7 mouse cellular contexts compared by ENCODE assay signal in the genomic region with DNA sequence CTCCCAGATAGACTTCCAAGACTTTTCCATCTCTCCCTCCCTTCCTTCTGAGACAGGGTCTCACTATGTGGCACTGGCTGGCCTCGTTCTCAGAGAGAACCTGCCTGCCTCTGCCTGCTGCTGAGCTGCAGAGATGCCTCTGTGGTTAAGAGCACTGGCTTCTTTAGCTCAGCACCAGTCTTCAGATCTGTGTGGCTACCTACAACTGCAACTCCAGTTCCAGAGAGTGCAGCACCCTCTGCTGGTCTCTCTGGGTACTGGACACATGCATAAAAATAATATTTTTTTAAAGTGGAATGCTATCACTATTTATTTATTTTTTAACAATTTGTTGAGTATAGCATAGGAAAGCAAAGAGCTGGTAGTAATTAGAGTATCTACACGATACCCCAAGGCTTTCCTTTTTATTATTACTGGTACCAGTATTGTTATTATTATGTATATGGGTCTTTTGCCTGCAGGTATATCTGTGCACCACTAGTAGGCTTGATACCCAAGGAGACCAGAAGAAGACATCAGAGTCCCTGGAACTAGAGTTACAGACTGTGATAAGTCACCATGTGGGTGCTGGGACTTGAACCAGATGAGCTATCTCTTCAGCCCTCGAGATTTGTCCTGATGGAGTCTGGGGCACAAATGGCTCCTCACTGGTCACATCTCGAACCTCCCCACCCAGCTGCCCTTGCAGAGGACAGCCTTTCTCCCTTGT. TPM values are rescaled to one million over a fixed set of nuclear protein-coding genes. Genes with fewer than 3 reads are reported as not detected.
DNase-seq lines count a peak whose midpoint lies in the region; ATAC-seq and TF ChIP-seq lines count a peak whose summit lies in the region.

No protein-coding gene starts in this region.

- peaks cover 10% of the 10 kb centered on the region; the same call in 1 of the 2 replicates for H3K27me3 ChIP-seq in hindbrain, embryonic 14.5 days (ENCODE audit: control insufficient read depth, insufficient read depth, low read length)
- peaks cover 16% of the 10 kb centered on the region for H3K27me3 ChIP-seq in hindbrain, embryonic 13.5 days
- H3K27me3 ChIP-seq in liver, adult 2 months (ENCODE audit: control insufficient read depth, insufficient read depth, low read length) = no peaks in the 10 kb centered on the region

- H3K4me3 ChIP-seq in hindbrain, embryonic 14.5 days (replicated peaks; ENCODE audit: low read length) = no peak overlapping the region
- H3K4me3 ChIP-seq in hindbrain, embryonic 13.5 days = no peak overlapping the region
- no peak overlapping the region for H3K4me3 ChIP-seq in liver, adult 2 months (ENCODE audit: insufficient read depth, low read depth, low read length)

- no peaks in the 10 kb centered on the region for H3K79me2 ChIP-seq in liver, adult 2 months (ENCODE audit: control insufficient read depth, insufficient read depth, low read length)

- 72% methylated on average over 4 of the region's 4 CpGs for WGBS in hindbrain, embryonic 14.5 days
- WGBS in hindbrain, embryonic 13.5 days = 78% methylated on average over 4 of the region's 4 CpGs
- WGBS in liver, adult 2 months = 67% methylated on average over 4 of the region's 4 CpGs

- TF ChIP-seq POLR2A in liver, adult 2 months (IDR thresholded peaks at IDR 0.05; ENCODE audit: extremely low read depth, insufficient read depth, low read length) = no peak

- DNase-seq in hindbrain, embryonic 14.5 days (ENCODE audit: low spot score) = peak; percentile 36
- peak; percentile 69 for DNase-seq in 3T3-L1 (ENCODE audit: low read depth, low spot score)
- DNase-seq in CD8-positive naive resting alpha-beta T cell, adult 2 months (ENCODE audit: low read depth in 2 of 2, low spot score in 2 of 2) = peak; percentile 65 to 75
- peak; percentile 48 to 56 for DNase-seq in cerebellum, postnatal 36 days
- no peak for DNase-seq in liver, adult 2 months (ENCODE audit: extremely low read depth, low read depth, low spot score)
- DNase-seq in skeletal muscle tissue, adult 2 months (ENCODE audit: low read depth, low spot score) = peak; percentile 48

- H3K4me2 ChIP-seq in hindbrain, embryonic 14.5 days (replicated peaks) = no peak overlapping the region
- H3K4me2 ChIP-seq in hindbrain, embryonic 13.5 days = no peak overlapping the region

- no peak overlapping the region for H3K9ac ChIP-seq in hindbrain, embryonic 14.5 days
- H3K9ac ChIP-seq in hindbrain, embryonic 13.5 days = no peak overlapping the region
- no peak overlapping the region for H3K9ac ChIP-seq in liver, adult 2 months (ENCODE audit: low read depth, low read length)

- no peaks in the 10 kb centered on the region for H3K4me1 ChIP-seq in hindbrain, embryonic 14.5 days (replicated peaks; ENCODE audit: control insufficient read depth, insufficient read depth, low read length)
- H3K4me1 ChIP-seq in hindbrain, embryonic 13.5 days (replicated peaks) = peaks cover under 1% of the 10 kb centered on the region
- H3K4me1 ChIP-seq in liver, adult 2 months (ENCODE audit: control insufficient read depth, insufficient read depth, low read length) = 0 out of 2 replicates have a peak, but pooled peaks cover 1% of the 10 kb centered on the region

- H3K9me3 ChIP-seq in hindbrain, embryonic 14.5 days (ENCODE audit: control insufficient read depth, low read length) = no peaks in the 10 kb centered on the region
- H3K9me3 ChIP-seq in hindbrain, embryonic 13.5 days = no peaks in the 10 kb centered on the region

- ATAC-seq in hindbrain, embryonic 14.5 days (ENCODE audit: low FRiP score) = no peak
- no peak for ATAC-seq in hindbrain, embryonic 13.5 days (ENCODE audit: low FRiP score)

- peak; percentile 65 for TF ChIP-seq CTCF in liver, adult 2 months (IDR thresholded peaks at IDR 0.05; ENCODE audit: low read depth, low read length)

- H3K36me3 ChIP-seq in hindbrain, embryonic 14.5 days (replicated peaks; ENCODE audit: control insufficient read depth, insufficient read depth) = no peaks in the 10 kb centered on the region
- H3K36me3 ChIP-seq in hindbrain, embryonic 13.5 days = no peaks in the 10 kb centered on the region
- H3K36me3 ChIP-seq in liver, adult 2 months (ENCODE audit: control insufficient read depth, insufficient read depth, low read length) = no peaks in the 10 kb centered on the region

- H3K27ac ChIP-seq in hindbrain, embryonic 14.5 days = no peak overlapping the region
- no peak overlapping the region for H3K27ac ChIP-seq in hindbrain, embryonic 13.5 days
- H3K27ac ChIP-seq in liver, adult 2 months (replicated peaks; ENCODE audit: insufficient read depth, low read depth, low read length) = no peak overlapping the region

RNA-seq across cellular contexts. Expression of a gene that starts 13.0 kb away (rescaled TPM):
- polyA plus RNA-seq in hindbrain, embryonic 14.5 days (2014; fragmentation: Nextera tagmentation; extraction: Ambion mirVana) = 29.0 and 35.0 TPM in 2 replicates
- polyA plus RNA-seq in hindbrain, embryonic 13.5 days (2015; fragmentation: Nextera tagmentation; extraction: Ambion mirVana) = 47.1 TPM in 2 replicates
- 22.1 and 23.8 TPM in 2 replicates for total RNA-seq in liver, adult 2 months (2014; rRNA removed)
- polyA plus RNA-seq in liver, adult 2 months (2012; rRNA removed) = 13.8 and 14.0 TPM in 2 replicates

RNA-seq across cellular contexts. Expression of a gene that starts 43.1 kb away (rescaled TPM):
- 0.16 and 1.3 TPM in 2 replicates for polyA plus RNA-seq in hindbrain, embryonic 14.5 days (2014; fragmentation: Nextera tagmentation; extraction: Ambion mirVana)
- 1.2 and 3.3 TPM in 2 replicates for polyA plus RNA-seq in hindbrain, embryonic 13.5 days (2015; fragmentation: Nextera tagmentation; extraction: Ambion mirVana)
- total RNA-seq in liver, adult 2 months (2014; rRNA removed) = 2.8 TPM in 1 of 2 replicates, not detected in the other
- 0.10 TPM in 1 of 2 replicates, not detected in the other for polyA plus RNA-seq in liver, adult 2 months (2012; rRNA removed)

RNA-seq across cellular contexts. Expression of a gene that starts 55.3 kb away (rescaled TPM):
- polyA plus RNA-seq in hindbrain, embryonic 14.5 days (2014; fragmentation: Nextera tagmentation; extraction: Ambion mirVana) = 769 and 914 TPM in 2 replicates
- 824 and 888 TPM in 2 replicates for polyA plus RNA-seq in hindbrain, embryonic 13.5 days (2015; fragmentation: Nextera tagmentation; extraction: Ambion mirVana)
- total RNA-seq in liver, adult 2 months (2014; rRNA removed) = 104 and 139 TPM in 2 replicates
- polyA plus RNA-seq in liver, adult 2 months (2012; rRNA removed) = 179 and 231 TPM in 2 replicates
